Mouse (Mus musculus): ENCODE results near the gene Btf3. TPM values are rescaled to one million over a fixed set of nuclear protein-coding genes. Genes with fewer than 3 reads are reported as not detected.

Btf3 gene
- total RNA-seq, 2 experiments from 2014 or later, result 195 to 218 TPM

- peak; percentile 39 to 50 for DNase-seq
Observed at GRCm38 (mm10) chr13:98340506-98340905, 23.7 kb upstream of the Btf3 start.

DNA sequence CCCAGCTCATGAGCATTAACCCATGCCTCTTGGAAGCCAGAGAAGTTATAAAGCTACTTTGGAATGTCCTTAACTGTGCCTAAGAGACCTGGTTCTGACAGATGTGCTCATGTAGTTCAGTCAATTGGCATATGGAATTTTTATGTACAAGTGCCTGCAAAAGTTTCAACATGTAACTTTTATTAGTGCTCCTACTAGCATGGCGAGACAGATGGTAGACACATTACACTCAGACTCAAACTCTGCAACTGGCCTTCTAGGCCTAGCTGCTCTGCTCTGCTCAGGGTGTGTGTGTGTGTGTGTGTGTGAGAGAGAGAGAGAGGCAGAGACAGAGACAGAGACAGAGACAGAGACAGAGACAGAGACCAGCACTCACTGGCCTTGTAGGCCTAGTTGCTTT is 19.4 kb upstream of the Btf3 start:
- no peak for DNase-seq

DNA sequence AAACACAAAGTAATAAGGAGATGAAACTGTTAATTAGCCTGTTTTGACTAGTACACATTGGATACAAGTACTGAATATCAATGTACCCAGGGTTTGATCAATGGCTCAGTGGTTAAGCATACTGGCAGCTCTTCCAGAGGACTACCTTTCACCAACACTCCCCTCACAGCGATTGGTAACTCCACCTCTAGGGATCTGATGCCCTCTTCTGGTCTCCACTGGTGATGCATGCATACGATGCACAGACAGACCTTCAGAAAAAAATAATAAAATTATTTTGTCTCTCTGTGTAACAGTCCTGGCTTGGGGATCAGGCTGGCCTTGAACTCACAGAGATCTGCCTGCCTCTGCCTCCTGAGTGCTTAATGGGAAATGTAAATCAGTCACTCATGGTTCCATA is 15.3 kb upstream of the Btf3 start:
- peak in 1 of 2 experiments; percentile 19 for DNase-seq

DNA sequence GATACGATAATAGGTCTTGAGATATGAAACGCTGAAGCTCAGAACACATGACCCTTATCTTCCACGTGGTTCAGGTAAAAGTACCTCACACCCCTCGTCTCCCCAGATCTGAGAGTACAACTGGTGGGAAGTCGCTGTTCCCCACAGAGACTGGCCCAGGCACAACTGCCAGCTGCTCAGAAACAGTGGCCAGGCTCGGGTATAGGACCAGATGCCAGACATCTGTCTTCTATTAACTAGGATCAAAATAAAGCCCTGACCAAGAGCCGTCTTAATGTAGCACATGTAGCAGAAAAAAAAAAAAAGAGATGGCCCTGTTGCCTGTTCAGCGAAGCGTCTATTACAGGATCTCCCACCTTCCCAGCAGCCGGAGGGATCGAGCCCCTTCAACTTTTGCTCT is 8.2 kb upstream of the Btf3 start:
- DNase-seq, result no peak

- DNase-seq, result no peak
Observed at GRCm38 (mm10) chr13:98317911-98318310, 1.1 kb upstream of the Btf3 start.

DNA sequence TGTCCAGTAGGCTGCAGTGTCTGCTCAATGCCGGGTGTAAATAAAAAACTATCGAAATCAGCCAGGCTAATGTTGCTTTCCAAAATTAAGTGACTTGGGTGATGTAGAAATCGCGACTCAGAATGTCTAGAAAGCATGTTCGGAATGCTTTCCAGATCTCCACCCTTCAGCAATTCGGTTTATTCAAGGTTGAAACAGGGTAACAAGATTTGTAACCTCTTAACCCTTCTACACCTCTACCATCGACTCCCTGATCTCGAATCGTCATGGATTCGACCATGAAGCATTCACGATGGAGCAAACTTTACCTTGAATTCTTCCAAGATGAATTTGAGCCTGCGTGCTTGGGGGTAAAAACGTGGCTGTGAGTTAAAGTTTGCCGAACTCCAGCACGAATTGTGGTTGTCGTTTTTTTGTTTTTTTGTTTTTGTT is 456 bp upstream of the Btf3 start:
- DNase-seq, result no peak

DNA sequence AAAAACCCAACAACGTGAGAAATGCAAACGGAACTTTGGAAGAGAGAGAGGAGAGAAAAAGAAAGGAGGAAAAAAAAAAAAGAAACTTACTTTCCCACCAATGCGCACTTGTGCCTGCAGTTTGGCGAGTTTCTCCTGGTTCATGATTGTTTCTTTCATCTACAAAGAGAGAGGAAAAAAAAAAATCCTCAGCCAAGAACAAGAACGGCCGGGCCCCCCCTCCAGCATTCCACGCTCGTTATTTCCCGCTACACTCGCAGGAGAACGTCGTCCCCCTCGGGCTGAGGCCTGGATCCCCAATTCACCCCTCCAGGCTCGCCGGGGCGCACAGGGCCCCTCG is 696 bp downstream of the Btf3 start:
- no peak for DNase-seq

DNA sequence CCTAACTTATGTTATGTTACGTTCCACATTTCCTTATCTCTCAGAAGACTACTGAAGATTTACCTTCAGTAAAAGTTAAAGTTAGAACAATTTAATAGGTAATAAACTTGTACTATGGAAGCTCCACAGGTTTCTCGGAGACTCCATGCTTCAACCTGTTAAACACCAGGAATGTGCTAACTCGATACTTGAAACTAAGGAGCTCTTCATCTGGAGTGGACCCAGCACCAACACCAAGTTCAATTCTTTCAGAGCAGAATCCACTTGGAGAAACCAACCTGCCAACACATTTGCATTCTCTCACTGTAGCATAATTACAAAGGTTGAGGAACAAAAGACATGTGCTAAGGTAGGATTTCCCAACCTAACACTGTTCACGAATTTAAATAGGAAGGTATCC is 1.7 kb downstream of the Btf3 start:
- DNase-seq, result no peak

DNA sequence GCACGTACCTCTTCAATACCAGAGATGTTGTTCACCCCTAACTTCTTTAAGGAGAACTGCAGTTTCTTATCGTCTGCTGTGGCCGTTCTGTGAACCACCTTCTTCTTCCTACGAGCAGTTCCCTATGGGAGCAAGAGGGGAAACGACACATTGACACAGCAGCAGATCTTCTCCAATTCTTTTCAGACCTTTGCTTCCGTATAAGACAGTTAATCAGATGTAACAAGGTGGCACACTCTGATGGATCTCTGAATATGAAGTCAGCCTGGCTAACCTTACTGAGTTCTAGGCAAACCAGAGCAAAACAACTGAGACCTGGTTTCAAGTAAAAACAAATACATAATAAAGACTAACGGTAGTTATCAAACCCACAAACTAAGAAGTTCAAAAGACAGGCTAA is 3.2 kb downstream of the Btf3 start:
- DNase-seq, result no peak

GRCm38 (mm10) chr13:98311597-98311996 is 5.2 kb downstream of the Btf3 start:
- no peak for DNase-seq

DNA sequence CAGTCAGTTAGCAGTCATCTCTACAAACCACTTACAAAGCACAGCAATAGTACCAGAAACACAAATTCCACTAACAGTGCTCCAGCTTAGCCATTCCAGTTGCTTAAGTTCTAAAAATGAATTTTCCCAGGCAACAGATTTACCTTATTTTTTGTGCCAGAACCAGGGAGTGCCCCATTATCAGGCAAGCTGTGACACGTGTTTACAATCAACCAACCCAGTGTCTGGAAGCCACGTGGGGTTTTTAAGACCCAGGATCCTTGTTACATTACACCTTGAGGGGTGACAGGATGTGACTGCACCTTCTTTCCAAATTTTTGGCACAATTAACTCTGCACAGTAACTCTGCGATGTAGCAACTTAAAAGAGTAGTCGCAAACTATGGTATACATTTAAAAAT is 8.1 kb downstream of the Btf3 start:
- no peak for DNase-seq

DNA sequence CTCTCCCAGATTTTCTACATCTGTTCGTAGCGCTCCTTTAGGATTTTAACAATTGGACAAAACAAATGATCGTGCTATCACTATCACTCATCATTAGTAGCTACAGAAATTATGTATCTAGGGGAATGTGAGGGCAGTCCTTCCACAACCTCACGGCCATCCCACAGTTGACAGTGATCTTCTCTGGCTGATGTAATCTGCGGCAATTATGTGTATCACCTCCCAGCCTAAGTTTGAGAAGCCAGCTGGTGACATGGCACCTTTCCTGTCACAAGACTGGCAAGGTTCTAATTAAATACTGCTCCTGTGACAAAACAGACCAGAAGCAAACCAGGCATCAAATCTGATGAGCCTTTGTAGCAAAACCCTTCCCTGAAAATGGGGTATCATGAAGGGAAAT is 8.8 kb downstream of the Btf3 start:
- DNase-seq, result no peak

- DNase-seq, result no peak
Observed at GRCm38 (mm10) chr13:98306852-98307475, 9.8 kb downstream of the Btf3 start.

- no peak for DNase-seq
Observed at GRCm38 (mm10) chr13:98306393-98306792, 10.4 kb downstream of the Btf3 start.

- DNase-seq, result no peak
Observed at GRCm38 (mm10) chr13:98305257-98305656, 11.5 kb downstream of the Btf3 start.

DNA sequence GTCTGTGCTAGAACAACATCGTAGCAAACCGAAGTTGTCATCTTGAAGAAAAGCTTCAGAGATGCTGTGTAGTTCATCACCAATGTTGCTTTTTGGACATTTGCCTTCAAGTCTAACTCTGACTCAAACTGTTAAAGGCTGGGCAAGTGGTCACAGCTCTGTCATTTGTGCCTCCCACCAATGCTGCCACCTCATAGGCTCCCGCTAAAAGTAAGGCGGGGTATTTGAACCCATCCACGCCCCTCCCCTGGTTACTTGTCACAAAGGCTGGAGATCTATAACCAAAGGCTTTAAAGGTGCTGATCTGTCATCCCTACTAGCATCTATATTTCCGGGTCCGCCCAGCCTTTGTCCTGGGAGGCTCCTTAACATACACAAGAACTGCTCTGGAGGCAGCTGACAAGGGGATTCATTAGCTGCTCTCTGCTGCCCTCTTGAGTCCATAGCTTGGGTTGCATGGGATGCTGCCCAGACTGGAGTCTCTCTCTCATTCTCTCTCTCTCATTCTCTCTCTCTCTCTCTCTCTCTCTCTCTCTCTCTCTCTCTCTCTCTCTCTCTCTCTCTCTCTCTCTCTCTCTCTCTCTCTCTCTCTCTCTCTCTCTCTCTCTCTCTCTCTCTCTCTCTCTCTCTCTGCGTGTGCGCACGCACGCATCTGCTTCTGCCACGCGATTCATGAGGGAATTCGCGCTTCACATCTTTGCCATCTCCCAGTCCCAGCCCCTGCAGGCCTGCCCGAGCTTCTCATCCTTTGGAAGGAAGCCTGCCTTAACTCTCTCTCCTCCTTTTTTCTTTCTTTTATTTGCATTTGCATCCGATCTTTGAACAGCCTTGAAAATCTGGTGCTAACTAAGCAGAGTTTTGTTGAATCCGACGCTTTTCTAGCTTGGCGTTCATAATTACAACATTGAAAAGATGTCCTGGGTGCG is 17.7 kb downstream of the Btf3 start:
- DNase-seq, result peak; percentile 55 to 86

DNA sequence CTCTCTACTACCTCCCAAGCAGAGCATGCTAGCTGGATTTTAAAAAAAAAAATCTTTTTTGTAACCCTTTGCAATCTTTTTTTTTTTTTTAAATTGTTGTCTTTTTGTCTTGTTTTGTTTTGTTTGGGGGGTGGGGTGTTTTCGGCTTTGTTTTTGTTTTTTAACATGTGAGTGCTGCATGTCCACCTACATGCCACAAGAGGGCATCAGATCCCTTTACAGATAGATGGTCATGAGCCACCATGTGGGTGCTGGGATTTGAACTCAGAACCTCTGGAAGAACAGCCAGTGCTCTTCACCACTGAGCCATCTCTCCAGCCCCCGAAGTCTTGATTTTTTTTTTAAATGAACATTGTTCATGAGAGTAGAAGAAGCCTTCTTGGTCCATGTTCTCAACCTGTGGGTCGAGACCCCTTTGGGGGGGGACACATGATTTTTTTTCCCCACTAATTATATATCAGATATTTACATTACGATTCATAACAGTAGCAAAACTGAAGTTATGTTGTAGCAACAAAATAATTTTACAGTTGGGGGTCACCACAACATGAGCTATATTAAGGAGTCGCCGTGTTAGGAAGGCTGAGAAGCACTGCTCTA is 18.8 kb downstream of the Btf3 start:
- DNase-seq, result no peak

- DNase-seq, result no peak
Observed at GRCm38 (mm10) chr13:98296072-98296471, 20.7 kb downstream of the Btf3 start.

GRCm38 (mm10) chr13:98291712-98292111 is 25.1 kb downstream of the Btf3 start:
- DNase-seq, result no peak

DNA sequence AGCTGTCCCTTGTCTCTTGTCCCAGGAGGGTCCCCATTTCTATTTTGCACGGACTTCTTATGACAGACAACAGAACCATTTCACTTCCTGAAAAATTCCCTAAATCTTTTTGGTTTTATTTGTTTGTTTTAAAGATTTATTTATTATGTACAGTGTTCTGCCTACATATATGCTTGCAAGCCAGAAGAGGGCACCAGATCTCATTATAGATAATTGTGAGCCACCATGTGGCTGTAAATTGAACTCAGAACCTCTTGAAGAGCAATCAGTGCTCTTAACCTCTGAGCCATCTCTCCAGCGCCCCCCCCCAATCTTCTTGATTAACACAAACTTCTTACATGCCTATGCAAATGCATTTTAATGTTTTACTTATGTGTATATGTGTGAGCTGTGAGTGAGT is 26.1 kb downstream of the Btf3 start:
- no peak for DNase-seq

DNA sequence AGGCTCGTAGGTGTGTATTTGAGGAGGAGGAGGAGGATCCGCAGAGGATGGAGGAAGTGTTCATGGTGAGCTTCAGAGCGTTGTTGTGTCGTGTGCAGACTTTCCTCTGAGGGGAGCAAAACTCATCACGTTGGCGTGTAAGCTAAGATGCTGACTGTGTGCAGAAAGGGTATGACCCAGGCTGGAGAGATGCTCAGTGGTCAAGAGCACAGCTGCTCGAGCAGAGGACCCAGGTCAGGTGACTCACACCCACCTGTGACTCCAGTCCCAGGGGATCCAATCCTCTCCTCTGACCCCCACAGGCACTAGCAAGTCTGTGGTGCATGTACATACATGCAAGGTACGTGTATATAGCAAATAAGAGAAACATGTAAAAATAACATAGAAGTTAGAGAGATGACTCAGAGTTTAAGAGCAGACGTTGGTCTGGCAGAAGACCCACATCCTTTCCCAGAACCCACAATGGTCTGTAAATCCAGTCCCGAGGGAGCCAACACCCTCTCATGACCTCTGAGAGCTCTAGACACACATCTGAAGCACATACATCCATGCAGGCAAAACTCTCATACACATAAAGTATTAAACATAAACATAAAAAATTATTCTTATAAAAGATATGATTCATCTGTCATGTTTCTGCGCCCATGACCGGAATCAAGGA is 35.7 kb downstream of the Btf3 start:
- DNase-seq, result no peak

- no peak for DNase-seq
Observed at GRCm38 (mm10) chr13:98279686-98280085, 37.1 kb downstream of the Btf3 start, which contains the start of gene Gm21976. Gm21976 (plus strand) TSS chr13:98279887.

GRCm38 (mm10) chr13:98277501-98277900 is 39.3 kb downstream of the Btf3 start:
- no peak for DNase-seq
